Mouse (Mus musculus) left cerebral cortex, adult 9 months (tissue): Measurements from ENCODE around the gene Mb.
A peak's percentile ranks its signal among the peaks of the same experiment; 100 is the strongest.
"Not testable (repeated sequence)": the region's sequence is repeated elsewhere in the genome, so short reads cannot be mapped to it uniquely, and the experiment has no call there.

Experiments
- DNase-seq, 2 experiments: peaks; one replicate each; pipeline ENCODE4 v3.0.0; 2022; ENCODE audit warnings: low spot score in 2 of 2

Gene Mb

GRCm38 (mm10) chr15:77065259-77065852 is 14.9 kb upstream of the Mb start:
- no peak for DNase-seq

GRCm38 (mm10) chr15:77062746-77063145 is 12.3 kb upstream of the Mb start:
- no peak for DNase-seq

GRCm38 (mm10) chr15:77059416-77059815 is 8.9 kb upstream of the Mb start:
- not testable (repeated sequence) for DNase-seq

- no peak for DNase-seq
Measured at GRCm38 (mm10) chr15:77058566-77058965, 8.1 kb upstream of the Mb start.

- DNase-seq = no peak
Measured at GRCm38 (mm10) chr15:77056791-77057051, 6.3 kb upstream of the Mb start.

DNA sequence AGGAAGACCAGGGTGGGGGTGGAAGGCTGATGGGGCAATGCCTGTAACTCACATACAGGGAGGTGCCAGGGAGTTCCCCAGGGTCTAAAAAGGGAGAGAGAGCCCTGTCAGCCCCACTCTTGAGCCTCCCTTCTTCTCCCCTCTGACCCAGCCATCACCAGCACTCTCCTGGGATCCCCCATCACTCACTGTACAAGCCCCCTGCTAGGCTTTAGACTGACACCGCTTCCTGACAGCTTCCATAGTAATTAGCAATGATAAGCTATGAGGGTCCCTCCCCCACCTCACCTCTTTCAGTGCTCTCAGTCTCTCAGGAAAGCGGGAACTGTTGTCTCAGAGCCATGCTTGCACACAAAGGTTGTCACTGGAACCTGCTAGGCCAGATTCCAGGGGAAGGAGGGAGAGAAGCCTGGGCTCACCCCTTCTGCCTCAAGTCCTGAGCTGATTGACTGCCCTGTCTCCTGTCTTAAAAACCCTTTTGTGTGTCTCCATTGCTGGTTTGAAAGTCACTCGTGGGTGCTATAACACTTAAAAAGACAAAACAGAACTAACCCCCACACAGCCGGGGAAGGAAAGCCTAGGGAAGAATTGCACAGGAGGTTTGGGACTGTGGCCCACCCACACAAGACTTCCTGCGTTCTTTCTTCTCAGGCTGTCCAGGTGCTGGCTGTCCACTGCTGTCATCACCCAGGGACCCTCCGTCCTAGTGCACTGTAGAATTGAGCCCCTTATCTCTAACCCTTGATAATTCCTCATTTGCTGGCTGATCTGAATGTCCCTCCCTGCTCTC is 5.7 kb upstream of the Mb start:
- DNase-seq = no peak

GRCm38 (mm10) chr15:77054611-77055175 is 4.2 kb upstream of the Mb start:
- no peak for DNase-seq

DNA sequence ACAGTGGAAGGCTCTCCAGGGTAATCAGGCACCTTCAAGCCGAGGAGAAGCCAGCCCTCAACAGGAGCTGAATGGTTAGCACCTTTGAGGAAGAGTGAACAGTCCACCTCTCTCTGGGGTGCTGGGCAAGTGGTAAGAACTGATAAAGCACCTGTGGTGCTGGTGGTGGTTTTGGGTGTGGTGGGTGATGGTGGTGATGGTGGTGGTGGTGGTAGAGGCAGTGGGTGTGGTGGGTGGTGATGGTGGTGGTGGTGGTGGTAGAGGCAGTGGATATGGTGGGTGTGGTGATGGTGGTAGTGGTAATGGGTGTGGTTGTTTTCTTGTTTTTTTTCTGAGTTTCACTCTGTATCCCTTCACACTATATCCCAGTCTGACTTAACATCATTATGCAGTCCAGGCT is 2.6 kb upstream of the Mb start:
- no peak for DNase-seq

GRCm38 (mm10) chr15:77052176-77052575 is 1.7 kb upstream of the Mb start:
- DNase-seq = no peak

DNA sequence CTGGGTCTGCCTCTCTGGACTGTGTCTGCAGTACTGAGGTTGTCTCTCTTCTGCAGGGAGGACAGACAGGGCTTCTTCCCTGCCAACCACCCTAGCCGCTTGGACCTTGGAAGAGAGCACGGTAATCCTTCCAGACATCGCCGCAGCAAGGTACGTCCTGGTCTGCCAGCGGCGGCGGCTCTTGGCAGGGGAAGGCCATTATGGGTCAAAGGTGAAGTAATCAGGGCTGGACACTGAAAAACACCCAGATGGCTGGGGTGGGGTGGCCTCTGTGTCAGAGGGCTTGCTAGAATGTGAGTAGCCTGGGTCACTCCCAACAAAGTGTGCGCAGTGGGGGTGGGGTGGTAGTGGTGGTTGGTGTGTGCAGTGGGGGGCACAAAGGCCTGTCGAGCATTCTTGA is 4.9 kb downstream of the Mb start:
- DNase-seq = no peak

DNA sequence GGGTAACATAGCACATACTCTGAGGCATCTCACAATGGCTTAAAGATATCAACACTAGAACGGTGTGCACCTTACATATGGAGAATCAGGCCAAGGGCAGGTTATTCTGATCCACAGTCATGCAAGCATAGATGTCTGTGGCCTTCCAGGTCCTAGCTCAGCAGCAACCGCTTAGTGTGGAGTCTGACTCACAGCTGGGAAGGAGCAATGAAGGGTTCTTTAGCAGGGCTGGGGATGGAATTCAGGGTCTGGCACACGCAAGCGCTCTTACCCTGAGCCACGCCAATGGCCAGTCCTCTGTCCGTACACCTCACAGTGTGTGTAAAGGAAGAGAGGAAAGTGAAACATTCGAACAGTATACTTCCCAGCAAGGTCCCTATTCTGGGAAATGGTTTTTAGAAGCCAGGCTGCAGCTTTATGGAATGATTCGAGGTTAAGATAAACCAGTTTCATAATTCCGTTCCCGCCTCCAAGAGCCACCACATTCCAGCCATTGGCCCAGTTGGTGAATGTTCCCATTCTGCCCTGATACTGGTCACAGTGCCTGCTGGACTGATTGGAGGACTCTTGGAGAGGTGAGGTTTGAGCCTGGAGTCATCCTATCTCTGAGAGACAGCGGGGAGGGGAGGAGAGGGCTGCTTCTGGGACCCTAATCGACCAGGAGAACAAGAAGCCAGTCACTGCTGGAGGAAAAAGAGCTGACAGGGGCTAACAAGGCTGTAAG is 5.7 kb downstream of the Mb start, which contains the start of gene Apol6:
TSS of gene Apol6 (plus strand) at position 133 of the 724 bp plus-strand sequence.
- no peak for DNase-seq

DNA sequence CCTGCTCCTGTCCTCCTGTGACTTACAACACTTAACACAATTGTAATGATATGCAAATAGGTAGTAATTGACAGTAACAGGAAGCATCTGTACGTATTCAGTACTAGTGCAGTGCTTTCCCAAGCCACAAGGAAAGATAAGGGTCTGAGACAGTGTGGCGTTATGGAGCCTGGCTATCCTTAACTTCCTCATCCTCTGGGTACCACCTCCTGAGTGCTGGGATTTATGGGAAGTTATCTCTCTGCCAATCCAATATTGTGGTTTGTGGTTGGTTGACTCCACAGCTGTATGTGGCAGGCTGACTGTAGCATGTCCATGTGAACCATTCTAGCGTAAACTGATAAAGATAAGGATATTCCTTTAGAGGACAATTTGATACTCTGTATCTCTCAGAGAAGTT is 9.7 kb downstream of the Mb start:
- DNase-seq = no peak

DNA sequence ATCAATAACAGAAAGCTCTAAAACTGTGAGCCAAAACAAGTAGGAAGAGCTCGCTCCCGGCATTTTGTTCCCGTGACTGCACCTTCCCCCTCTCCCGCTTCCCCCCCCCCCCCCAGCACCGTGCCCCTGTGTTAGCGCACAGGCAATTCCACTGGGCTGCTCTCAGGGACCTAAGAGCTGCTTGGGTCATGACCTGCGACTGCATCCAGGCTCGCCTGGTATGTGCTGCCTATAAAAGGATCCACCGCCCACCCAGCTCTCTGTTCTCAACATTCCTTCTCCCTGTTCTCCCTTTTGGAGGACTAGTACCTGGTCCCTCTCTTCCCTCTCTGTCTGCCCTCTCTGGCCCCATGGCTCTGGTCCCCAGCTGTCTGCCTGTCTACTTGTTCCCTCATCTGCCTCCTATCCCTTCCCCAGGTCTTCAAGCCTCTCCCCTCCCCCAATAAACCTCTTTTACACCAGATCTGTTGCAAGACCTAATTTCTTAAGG is 11.2 kb downstream of the Mb start:
- no peak for DNase-seq

DNA sequence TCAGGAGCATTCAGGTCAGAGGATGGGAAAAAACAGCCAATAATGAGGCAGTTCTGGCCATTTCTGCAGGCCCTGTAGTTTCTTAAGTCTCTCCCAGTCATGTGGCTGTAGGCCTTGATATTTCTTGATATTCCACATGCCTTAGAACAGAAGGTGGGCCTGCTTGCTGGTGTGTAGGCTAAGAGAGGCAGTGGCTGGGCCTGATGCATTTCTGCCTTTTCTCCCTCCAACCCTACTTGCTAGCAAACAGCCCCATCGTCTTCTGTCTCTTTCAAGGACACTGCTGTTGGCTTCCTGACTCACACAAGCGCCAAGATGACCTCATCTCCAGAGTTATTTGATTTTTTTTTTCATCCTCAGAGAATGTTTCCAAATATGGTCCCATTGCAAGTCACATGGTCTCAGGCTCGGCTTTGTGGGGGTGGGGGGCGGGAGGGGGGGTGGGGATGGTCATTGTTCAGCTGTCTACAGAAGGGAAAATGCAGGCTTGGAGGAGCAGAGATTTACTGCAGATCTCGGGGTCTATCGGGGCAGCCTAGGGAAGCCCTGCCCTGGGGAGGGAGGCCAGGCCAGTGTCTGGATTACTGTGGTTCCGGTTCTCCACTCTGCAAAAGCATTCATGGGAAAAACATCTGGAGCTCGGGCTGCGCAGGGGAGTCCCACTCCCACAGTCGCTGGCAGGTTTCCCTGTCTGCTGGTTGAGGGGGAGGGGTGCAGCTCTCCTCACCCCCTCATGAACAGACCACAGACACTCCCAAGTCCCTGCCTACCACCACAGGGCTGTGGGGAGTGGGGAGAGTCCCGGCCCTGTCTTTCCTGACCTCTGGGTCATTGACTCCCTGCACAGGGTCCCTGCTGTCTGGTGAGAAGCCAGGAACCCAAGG is 12.9 kb downstream of the Mb start:
- DNase-seq = peak in 1 of 2 experiments; percentile 43

GRCm38 (mm10) chr15:77036989-77037277 is 13.5 kb downstream of the Mb start:
- DNase-seq = no peak

DNA sequence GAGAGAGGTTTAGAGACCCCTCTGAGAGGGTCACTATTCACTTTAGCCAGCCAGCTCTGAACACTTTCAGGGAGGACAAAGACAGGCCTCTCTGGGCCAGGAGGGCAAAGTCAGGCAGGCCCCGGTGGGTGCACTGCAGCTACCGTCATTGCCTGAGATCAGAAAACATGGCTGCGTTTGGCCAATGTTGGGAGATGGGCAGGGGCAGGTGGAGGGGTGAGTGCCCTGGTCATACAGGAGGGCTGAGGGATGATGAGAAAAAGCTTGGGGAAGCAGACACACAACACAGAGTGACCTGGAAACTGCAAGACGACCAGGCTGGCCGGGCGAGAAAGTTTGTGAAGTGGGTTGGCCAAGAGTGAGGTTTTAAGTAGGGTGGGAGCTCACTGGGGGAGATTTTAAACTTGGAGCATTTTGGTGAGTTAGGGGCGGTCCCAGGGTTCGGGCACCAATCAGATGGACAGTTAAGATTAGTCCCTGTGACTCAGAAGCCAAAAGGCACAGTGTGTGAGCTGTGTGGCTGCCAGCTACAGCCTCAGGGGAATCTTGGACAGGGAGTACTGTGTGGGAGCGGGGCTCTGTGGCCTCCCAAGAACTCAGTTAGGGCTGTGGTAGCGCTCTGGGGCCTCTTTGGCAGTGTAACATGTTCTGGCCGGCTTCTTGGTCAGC is 14.0 kb downstream of the Mb start:
- DNase-seq = no peak

DNA sequence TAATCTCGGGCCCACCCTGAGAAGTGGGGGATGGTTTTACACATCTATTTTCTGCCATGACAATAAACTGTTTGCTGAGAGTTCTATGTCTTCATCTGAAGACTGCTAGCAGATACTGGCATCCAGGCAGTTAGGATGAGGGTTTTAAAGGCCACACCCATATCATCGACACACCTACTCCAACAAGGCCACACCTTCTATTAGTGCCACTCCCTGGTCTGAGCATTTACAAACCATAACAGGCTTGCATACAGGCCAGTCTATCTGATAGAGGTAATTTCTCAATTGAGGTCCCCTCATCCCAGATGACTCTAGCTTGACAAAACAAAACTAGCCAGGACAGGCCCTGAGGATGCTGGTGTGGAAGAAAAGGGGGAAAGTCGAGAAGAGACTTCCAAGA is 14.8 kb downstream of the Mb start:
- DNase-seq = no peak

GRCm38 (mm10) chr15:77034526-77034925 is 15.9 kb downstream of the Mb start:
- DNase-seq = no peak

DNA sequence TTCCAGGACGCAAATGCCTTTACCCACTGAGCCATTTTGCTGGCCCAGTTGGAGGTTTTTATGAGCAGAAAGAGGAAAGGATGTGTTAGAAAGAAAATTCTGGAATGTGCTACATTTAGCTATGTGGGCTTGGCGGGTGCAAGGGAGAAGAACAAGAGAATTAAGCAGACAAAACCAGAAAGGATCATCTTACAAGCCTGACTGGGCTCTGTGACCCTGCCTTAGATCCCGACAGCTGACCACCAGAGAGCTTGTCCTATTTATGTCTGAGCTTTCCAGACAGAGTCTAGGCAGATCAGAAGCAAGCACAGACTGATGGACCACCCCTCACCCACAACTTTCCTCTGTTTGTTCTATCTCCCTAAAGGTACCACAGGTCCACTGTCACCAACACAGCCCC is 19.2 kb downstream of the Mb start:
- DNase-seq = no peak

- DNase-seq = peak in 1 of 2 experiments; percentile 52
Measured at GRCm38 (mm10) chr15:77029331-77029991, 21.0 kb downstream of the Mb start.

GRCm38 (mm10) chr15:77027675-77028074 is 22.8 kb downstream of the Mb start:
- DNase-seq = no peak
